Mouse (Mus musculus): Measurements from ENCODE around the gene Gm5039.
"Not testable (repeated sequence)": the region's sequence is repeated elsewhere in the genome, so short reads cannot be mapped to it uniquely, and the experiment has no call there.

DNA sequence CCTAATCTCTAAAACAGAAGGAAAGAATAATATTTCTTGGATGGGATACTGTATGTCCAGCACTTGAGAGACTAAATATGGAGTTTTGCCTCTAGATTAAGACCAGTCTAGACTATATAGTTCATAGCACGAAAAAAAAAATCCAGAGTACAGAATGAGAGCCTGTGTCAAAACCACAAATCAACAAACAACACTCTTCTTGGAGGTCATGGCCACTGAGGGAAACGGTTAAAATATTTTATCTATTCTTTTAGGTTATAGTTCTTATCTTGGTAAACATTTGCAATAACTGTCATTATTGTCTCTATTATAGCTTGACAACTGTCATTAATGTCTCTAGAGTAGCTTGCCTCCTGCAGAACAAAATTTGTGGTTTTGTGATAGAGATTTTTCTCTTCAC is 26.7 kb downstream of the Gm5039 start:
- TF ChIP-seq MYOG (IDR thresholded peaks at IDR 0.05; ENCODE audit: control insufficient read depth in 1 of 3, insufficient read depth in 1 of 3, insufficient read length in 2 of 3, low read depth in 2 of 3); POLR2A (IDR thresholded peaks at IDR 0.05; ENCODE audit: insufficient read length, low read depth); TCF3 (IDR thresholded peaks at IDR 0.05; ENCODE audit: insufficient read length, low read depth); MAX (IDR thresholded peaks at IDR 0.05; ENCODE audit: low read depth); TCF12 (IDR thresholded peaks at IDR 0.05; ENCODE audit: insufficient read depth, poor library complexity, severe bottlenecking); SRF (IDR thresholded peaks at IDR 0.05; ENCODE audit: control insufficient read depth, insufficient read length, low read depth); CEBPB (IDR thresholded peaks at IDR 0.05; ENCODE audit: insufficient read depth, poor library complexity, severe bottlenecking): not testable (repeated sequence)

Measured in myocyte (in vitro differentiated cells).